ENCODE assay signal across 19 mouse cellular contexts in the genomic region with DNA sequence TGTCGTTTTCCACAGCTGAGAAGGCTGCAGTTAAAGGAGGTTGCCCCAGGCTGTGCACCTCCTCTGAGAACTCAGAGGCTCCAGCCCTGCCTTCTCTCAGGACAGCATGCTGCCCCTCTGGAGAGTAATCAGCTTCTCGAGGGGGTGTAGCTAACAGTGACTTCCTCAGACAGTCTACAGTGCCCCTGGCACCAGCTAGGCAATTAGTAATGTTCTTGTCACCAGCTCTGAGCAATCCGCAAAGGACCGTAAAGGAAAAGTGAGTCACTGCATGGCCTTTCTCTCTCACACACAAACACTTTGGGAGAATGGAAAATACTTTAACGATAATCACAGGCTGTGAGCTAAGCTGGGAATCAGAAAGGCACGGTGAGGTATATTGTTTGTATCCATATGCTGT.
DNase-seq lines count a peak whose midpoint lies in the region; ATAC-seq and TF ChIP-seq lines count a peak whose summit lies in the region.
"Had no signal": no experiment of that assay in that cellular context is flagged by ENCODE, and none has a peak within 500 bp of the region (broad histone marks: within the 10 kb centered on the region; RNA-seq: fewer than 3 reads in every experiment).

No protein-coding gene starts in this region.

- DNase-seq in embryonic facial prominence, embryonic 10.5 days (ENCODE audit: low spot score) = no peak
- no peak for DNase-seq in kidney, postnatal 25 days
- DNase-seq in CH12.LX (ENCODE audit: extremely low read depth) = no peak
- peak; percentile 8 for DNase-seq in adrenal gland, postnatal 25 days
- no peak for DNase-seq in B cell, adult 2 months
- DNase-seq in lung, postnatal 4 days = no peak
- DNase-seq: cerebellum, postnatal 36 days; gastrocnemius, postnatal 14 days; kidney, adult 9 months; spleen, adult 18-20 months; thymus, postnatal 25 days had no signal

- no peaks in the 10 kb centered on the region for H3K36me3 ChIP-seq in embryonic facial prominence, embryonic 13.5 days
- no peaks in the 10 kb centered on the region for H3K36me3 ChIP-seq in embryonic facial prominence, embryonic 10.5 days (replicated peaks)
- H3K36me3 ChIP-seq in kidney, embryonic 15.5 days = no peaks in the 10 kb centered on the region
- no peaks in the 10 kb centered on the region for H3K36me3 ChIP-seq in CH12.LX (replicated peaks in 1 of 2; ENCODE audit: control insufficient read depth in 1 of 2, insufficient read depth in 1 of 2, low read length in 1 of 2)
- H3K36me3 ChIP-seq: embryonic facial prominence, embryonic 12.5 days; heart, embryonic 10.5 days; liver, embryonic 12.5 days; lung, embryonic 15.5 days; stomach, embryonic 15.5 days had no signal

- ATAC-seq in embryonic facial prominence, embryonic 13.5 days (ENCODE audit: insufficient number of reproducible peaks, insufficient read depth, low FRiP score, low TSS enrichment, low read depth) = no peak
- 0 out of 2 replicates have a peak, but pooled peaks have one; percentile 29 for ATAC-seq in kidney, embryonic 15.5 days (replicated peaks; ENCODE audit: low FRiP score)
- ATAC-seq: liver, embryonic 12.5 days had no signal

- dilution Hi-C loops in CH12.LX (cut with MboI; ENCODE audit: extremely low pct_ligation_motif_present, extremely low pct_unique_long_range_greater_than_20kb, low sequenced_read_pairs) = no loop called here

- no peaks in the 10 kb centered on the region for H3K79me2 ChIP-seq in CH12.LX (replicated peaks; ENCODE audit: control insufficient read depth, extremely low read depth, insufficient read depth, poor library complexity, severe bottlenecking)

- no peak overlapping the region for H3K4me3 ChIP-seq in embryonic facial prominence, embryonic 13.5 days
- no peak overlapping the region for H3K4me3 ChIP-seq in embryonic facial prominence, embryonic 10.5 days
- H3K4me3 ChIP-seq in kidney, embryonic 15.5 days (replicated peaks) = no peak overlapping the region
- no peak overlapping the region for H3K4me3 ChIP-seq in CH12.LX (replicated peaks in 1 of 3; ENCODE audit: low read depth in 2 of 3, low read length in 2 of 3, poor library complexity in 1 of 3)
- H3K4me3 ChIP-seq: embryonic facial prominence, embryonic 12.5 days; heart, embryonic 10.5 days; left cerebral cortex, adult 2 months; liver, embryonic 12.5 days; lung, embryonic 15.5 days; stomach, embryonic 15.5 days had no signal

- in situ Hi-C loops in CH12.LX (cut with MboI; ENCODE audit: low pct_ligation_motif_present, low pct_unique_long_range_greater_than_20kb, low sequenced_read_pairs) = no loop called here

- no peaks in the 10 kb centered on the region for H3K9me3 ChIP-seq in embryonic facial prominence, embryonic 13.5 days
- H3K9me3 ChIP-seq in embryonic facial prominence, embryonic 10.5 days = no peaks in the 10 kb centered on the region
- no peaks in the 10 kb centered on the region; the same call in 1 of the 2 replicates for H3K9me3 ChIP-seq in kidney, embryonic 15.5 days (replicated peaks)
- H3K9me3 ChIP-seq in CH12.LX (replicated peaks; ENCODE audit: low read length) = peaks cover 3% of the 10 kb centered on the region
- H3K9me3 ChIP-seq: embryonic facial prominence, embryonic 12.5 days; heart, embryonic 10.5 days; liver, embryonic 12.5 days; lung, embryonic 15.5 days; stomach, embryonic 15.5 days had no signal

- H3K9ac ChIP-seq in embryonic facial prominence, embryonic 13.5 days = 0 out of 2 replicates have a peak overlapping the region, but pooled peaks have one; percentile 11
- no peak overlapping the region for H3K9ac ChIP-seq in kidney, embryonic 15.5 days
- no peak overlapping the region for H3K9ac ChIP-seq in CH12.LX (ENCODE audit: insufficient read depth, low read depth)
- H3K9ac ChIP-seq: embryonic facial prominence, embryonic 12.5 days; liver, embryonic 12.5 days; lung, embryonic 15.5 days; stomach, embryonic 15.5 days had no signal

- no peak overlapping the region for H3K4me2 ChIP-seq in embryonic facial prominence, embryonic 13.5 days
- no peak overlapping the region for H3K4me2 ChIP-seq in kidney, embryonic 15.5 days
- H3K4me2 ChIP-seq in CH12.LX (ENCODE audit: insufficient read depth, low read depth, poor library complexity, severe bottlenecking) = peak overlapping the region; percentile 21; the same call in 1 of the 2 replicates
- H3K4me2 ChIP-seq: embryonic facial prominence, embryonic 12.5 days; liver, embryonic 12.5 days; lung, embryonic 15.5 days; stomach, embryonic 15.5 days had no signal

- H3K4me1 ChIP-seq in embryonic facial prominence, embryonic 13.5 days = peaks cover 6% of the 10 kb centered on the region
- H3K4me1 ChIP-seq in embryonic facial prominence, embryonic 10.5 days = no peaks in the 10 kb centered on the region
- H3K4me1 ChIP-seq in kidney, embryonic 15.5 days = peaks cover 24% of the 10 kb centered on the region
- H3K4me1 ChIP-seq in CH12.LX (ENCODE audit: control insufficient read depth in 1 of 2, insufficient read depth in 2 of 2) = peaks cover 0 to 5% of the 10 kb centered on the region in 2 experiments; a peak in 1 of 4 replicates
- H3K4me1 ChIP-seq: embryonic facial prominence, embryonic 12.5 days; liver, embryonic 12.5 days; lung, embryonic 15.5 days; stomach, embryonic 15.5 days had no signal

- no peak for TF ChIP-seq CTCF in CH12.LX (conservative IDR thresholded peaks at IDR 0.05 in 1 of 2, IDR thresholded peaks at IDR 0.05 in 1 of 2; ENCODE audit: low read depth in 2 of 2, low read length in 2 of 2)

- TF ChIP-seq EP300 in CH12.LX (IDR thresholded peaks at IDR 0.05; ENCODE audit: low read length) = no peak

- H3K27ac ChIP-seq in embryonic facial prominence, embryonic 13.5 days = no peak overlapping the region
- no peak overlapping the region for H3K27ac ChIP-seq in embryonic facial prominence, embryonic 10.5 days (replicated peaks)
- H3K27ac ChIP-seq in kidney, embryonic 15.5 days = 0 out of 2 replicates have a peak overlapping the region, but pooled peaks have one; percentile 45
- H3K27ac ChIP-seq in CH12.LX (ENCODE audit: insufficient read depth, low read depth) = no peak overlapping the region
- H3K27ac ChIP-seq: embryonic facial prominence, embryonic 12.5 days; heart, embryonic 10.5 days; left cerebral cortex, adult 2 months; liver, embryonic 12.5 days; lung, embryonic 15.5 days; stomach, embryonic 15.5 days had no signal

- peaks cover 3% of the 10 kb centered on the region; the same call in 1 of the 2 replicates for H3K27me3 ChIP-seq in embryonic facial prominence, embryonic 13.5 days
- no peaks in the 10 kb centered on the region for H3K27me3 ChIP-seq in embryonic facial prominence, embryonic 10.5 days (replicated peaks; ENCODE audit: low read depth, poor library complexity, severe bottlenecking)
- H3K27me3 ChIP-seq in kidney, embryonic 15.5 days = no peaks in the 10 kb centered on the region
- no peaks in the 10 kb centered on the region for H3K27me3 ChIP-seq in CH12.LX (replicated peaks)
- H3K27me3 ChIP-seq: embryonic facial prominence, embryonic 12.5 days; liver, embryonic 12.5 days; stomach, embryonic 15.5 days had no signal

- no peak for TF ChIP-seq POLR2A in CH12.LX (IDR thresholded peaks at IDR 0.05; ENCODE audit: low read depth, low read length)

- TF ChIP-seq RAD21 in CH12.LX (IDR thresholded peaks at IDR 0.05; ENCODE audit: low read depth, low read length) = no peak

- 30% methylated on average over 6 of the region's 6 CpGs for WGBS in embryonic facial prominence, embryonic 13.5 days
- 50% methylated on average over 6 of the region's 6 CpGs for WGBS in embryonic facial prominence, embryonic 10.5 days
- 26% methylated on average over 6 of the region's 6 CpGs for WGBS in kidney, embryonic 15.5 days

TF ChIP-seq in CH12.LX, 34 proteins besides CTCF, POLR2A, EP300 and RAD21:
- TF ChIP-seq CHD2 (IDR thresholded peaks at IDR 0.05; ENCODE audit: low read length) (no peak), NELFE (IDR thresholded peaks at IDR 0.05; ENCODE audit: low read depth, low read length) (no peak), JUN (IDR thresholded peaks at IDR 0.05; ENCODE audit: insufficient read depth, low read depth, low read length) (no peak), RCOR1 (conservative IDR thresholded peaks at IDR 0.05; ENCODE audit: low read depth, low read length) (no peak), NRF1 (IDR thresholded peaks at IDR 0.05; ENCODE audit: low read depth, low read length) (no peak), BHLHE40 (IDR thresholded peaks at IDR 0.05; ENCODE audit: low read depth, low read length) (no peak), UBTF (IDR thresholded peaks at IDR 0.05; ENCODE audit: low read depth, low read length) (no peak), ELF1 (IDR thresholded peaks at IDR 0.05; ENCODE audit: low read depth, low read length) (no peak), ZMIZ1 (IDR thresholded peaks at IDR 0.05; ENCODE audit: low read depth, low read length) (no peak), POLR2AphosphoS2 (IDR thresholded peaks at IDR 0.05; ENCODE audit: low read depth, low read length) (no peak), TBP (conservative IDR thresholded peaks at IDR 0.05; ENCODE audit: low read depth, low read length) (no peak), ZKSCAN1 (IDR thresholded peaks at IDR 0.05; ENCODE audit: borderline replicate concordance, low read depth, low read length) (no peak)
